Comparison of ENCODE assay signal across 31 mouse cellular contexts in genomic region chr12:118500392-118500791, GRCm38 (mm10).
DNase-seq lines count a peak whose midpoint lies in the region; ATAC-seq lines count a peak whose summit lies in the region.
"Had no signal": no experiment of that assay in that cellular context is flagged by ENCODE, and none has a peak within 500 bp of the region (broad histone marks: within the 10 kb centered on the region; RNA-seq: fewer than 3 reads in every experiment).

No protein-coding gene starts in this region.

- H3K27me3 ChIP-seq in forebrain, embryonic 14.5 days (replicated peaks; ENCODE audit: control insufficient read depth, insufficient read depth, low read length) = no peaks in the 10 kb centered on the region
- H3K27me3 ChIP-seq in forebrain, embryonic 15.5 days = no peaks in the 10 kb centered on the region
- H3K27me3 ChIP-seq in heart, embryonic 14.5 days (ENCODE audit: control insufficient read depth, insufficient read depth, low read length) = no peaks in the 10 kb centered on the region
- H3K27me3 ChIP-seq in midbrain, embryonic 16.5 days (ENCODE audit: control insufficient read depth, insufficient read depth, low read depth, low read length) = no peaks in the 10 kb centered on the region
- H3K27me3 ChIP-seq in midbrain, embryonic 11.5 days (ENCODE audit: control insufficient read depth, insufficient read depth, low read length) = no peaks in the 10 kb centered on the region
- H3K27me3 ChIP-seq: embryonic facial prominence, embryonic 15.5 days; hindbrain, embryonic 15.5 days; kidney, embryonic 15.5 days; liver, embryonic 15.5 days had no signal

- H3K27ac ChIP-seq in forebrain, embryonic 14.5 days (ENCODE audit: low read depth, low read length) = no peak overlapping the region
- H3K27ac ChIP-seq in forebrain, embryonic 15.5 days (replicated peaks) = no peak overlapping the region
- H3K27ac ChIP-seq in heart, embryonic 14.5 days (replicated peaks in 1 of 2; ENCODE audit: control insufficient read depth in 1 of 2, insufficient read depth in 1 of 2, low read depth in 2 of 2, low read length in 2 of 2) = no peak overlapping the region
- H3K27ac ChIP-seq in midbrain, embryonic 16.5 days (ENCODE audit: low read length) = no peak overlapping the region
- H3K27ac ChIP-seq in midbrain, embryonic 11.5 days (ENCODE audit: low read depth, low read length) = no peak overlapping the region
- H3K27ac ChIP-seq: embryonic facial prominence, embryonic 10.5 days; embryonic facial prominence, embryonic 15.5 days; hindbrain, embryonic 15.5 days; kidney, embryonic 15.5 days; limb, embryonic 12.5 days; liver, embryonic 15.5 days; midbrain, embryonic 10.5 days; neural tube, embryonic 13.5 days; stomach, postnatal 0 days had no signal

- H3K36me3 ChIP-seq in forebrain, embryonic 14.5 days (ENCODE audit: control insufficient read depth, insufficient read depth, low read length) = no peaks in the 10 kb centered on the region
- H3K36me3 ChIP-seq in forebrain, embryonic 15.5 days = no peaks in the 10 kb centered on the region
- H3K36me3 ChIP-seq in heart, embryonic 14.5 days (ENCODE audit: control insufficient read depth, insufficient read depth, low read length) = no peaks in the 10 kb centered on the region
- no peaks in the 10 kb centered on the region for H3K36me3 ChIP-seq in midbrain, embryonic 16.5 days (ENCODE audit: control insufficient read depth, insufficient read depth, low read length)
- H3K36me3 ChIP-seq in midbrain, embryonic 11.5 days (ENCODE audit: control insufficient read depth, insufficient read depth, low read length) = no peaks in the 10 kb centered on the region
- H3K36me3 ChIP-seq: embryonic facial prominence, embryonic 10.5 days; embryonic facial prominence, embryonic 15.5 days; hindbrain, embryonic 15.5 days; kidney, embryonic 15.5 days; limb, embryonic 12.5 days; liver, embryonic 15.5 days; midbrain, embryonic 10.5 days; neural tube, embryonic 13.5 days had no signal

- H3K9me3 ChIP-seq in forebrain, embryonic 14.5 days (replicated peaks; ENCODE audit: control insufficient read depth, low read length) = no peaks in the 10 kb centered on the region
- no peaks in the 10 kb centered on the region for H3K9me3 ChIP-seq in forebrain, embryonic 15.5 days
- H3K9me3 ChIP-seq in heart, embryonic 14.5 days (ENCODE audit: control insufficient read depth, low read length) = no peaks in the 10 kb centered on the region
- H3K9me3 ChIP-seq in midbrain, embryonic 16.5 days (replicated peaks; ENCODE audit: control insufficient read depth, low read length, poor library complexity, severe bottlenecking) = no peaks in the 10 kb centered on the region
- H3K9me3 ChIP-seq in midbrain, embryonic 11.5 days (ENCODE audit: control insufficient read depth, low read length) = no peaks in the 10 kb centered on the region
- H3K9me3 ChIP-seq: embryonic facial prominence, embryonic 10.5 days; embryonic facial prominence, embryonic 15.5 days; hindbrain, embryonic 15.5 days; kidney, embryonic 15.5 days; limb, embryonic 12.5 days; liver, embryonic 15.5 days; midbrain, embryonic 10.5 days; neural tube, embryonic 13.5 days had no signal

- no peak overlapping the region for H3K9ac ChIP-seq in forebrain, embryonic 14.5 days (ENCODE audit: low read length)
- H3K9ac ChIP-seq in forebrain, embryonic 15.5 days (replicated peaks) = no peak overlapping the region
- H3K9ac ChIP-seq in heart, embryonic 14.5 days (ENCODE audit: low read length) = no peak overlapping the region
- no peak overlapping the region for H3K9ac ChIP-seq in midbrain, embryonic 16.5 days (ENCODE audit: low read depth, low read length)
- no peak overlapping the region for H3K9ac ChIP-seq in midbrain, embryonic 11.5 days (ENCODE audit: low read length)
- H3K9ac ChIP-seq: embryonic facial prominence, embryonic 15.5 days; hindbrain, embryonic 15.5 days; kidney, embryonic 15.5 days; limb, embryonic 12.5 days; liver, embryonic 15.5 days; lung, embryonic 14.5 days; neural tube, embryonic 13.5 days had no signal

- H3K4me3 ChIP-seq in forebrain, embryonic 14.5 days (ENCODE audit: low read depth, low read length) = no peak overlapping the region
- H3K4me3 ChIP-seq in forebrain, embryonic 15.5 days = no peak overlapping the region
- H3K4me3 ChIP-seq in heart, embryonic 14.5 days (ENCODE audit: control insufficient read depth in 1 of 2, insufficient read depth in 1 of 2, low read depth in 1 of 2, low read length in 2 of 2) = no peak overlapping the region
- no peak overlapping the region for H3K4me3 ChIP-seq in midbrain, embryonic 16.5 days (ENCODE audit: low read depth, low read length)
- no peak overlapping the region for H3K4me3 ChIP-seq in midbrain, embryonic 11.5 days (ENCODE audit: low read depth, low read length)
- H3K4me3 ChIP-seq: embryonic facial prominence, embryonic 10.5 days; embryonic facial prominence, embryonic 15.5 days; hindbrain, embryonic 15.5 days; kidney, embryonic 15.5 days; limb, embryonic 12.5 days; liver, embryonic 15.5 days; midbrain, embryonic 10.5 days; neural tube, embryonic 13.5 days had no signal

- no peak overlapping the region for H3K4me2 ChIP-seq in forebrain, embryonic 14.5 days (ENCODE audit: low read length)
- H3K4me2 ChIP-seq in forebrain, embryonic 15.5 days (replicated peaks) = no peak overlapping the region
- H3K4me2 ChIP-seq in heart, embryonic 14.5 days (ENCODE audit: low read length) = peak overlapping the region; percentile 29; the same call in 1 of the 2 replicates
- H3K4me2 ChIP-seq in midbrain, embryonic 16.5 days (ENCODE audit: low read length) = no peak overlapping the region
- H3K4me2 ChIP-seq in midbrain, embryonic 11.5 days = no peak overlapping the region
- H3K4me2 ChIP-seq: embryonic facial prominence, embryonic 15.5 days; hindbrain, embryonic 15.5 days; kidney, embryonic 15.5 days; limb, embryonic 12.5 days; liver, embryonic 15.5 days; lung, embryonic 14.5 days; neural tube, embryonic 13.5 days had no signal

- no peaks in the 10 kb centered on the region for H3K4me1 ChIP-seq in forebrain, embryonic 14.5 days (ENCODE audit: control insufficient read depth, insufficient read depth, low read length)
- H3K4me1 ChIP-seq in forebrain, embryonic 15.5 days = no peaks in the 10 kb centered on the region
- peaks cover 2 to 16% of the 10 kb centered on the region in 2 experiments; a peak in 3 of 4 replicates for H3K4me1 ChIP-seq in heart, embryonic 14.5 days (ENCODE audit: control insufficient read depth in 2 of 2, insufficient read depth in 2 of 2, low read length in 2 of 2)
- H3K4me1 ChIP-seq in midbrain, embryonic 16.5 days (ENCODE audit: control insufficient read depth, insufficient read depth, low read length) = no peaks in the 10 kb centered on the region; the same call in 1 of the 2 replicates
- H3K4me1 ChIP-seq in midbrain, embryonic 11.5 days (ENCODE audit: control insufficient read depth, insufficient read depth, low read length) = no peaks in the 10 kb centered on the region
- H3K4me1 ChIP-seq: embryonic facial prominence, embryonic 15.5 days; hindbrain, embryonic 15.5 days; kidney, embryonic 15.5 days; liver, embryonic 15.5 days; midbrain, embryonic 10.5 days; neural tube, embryonic 13.5 days had no signal

- no peak for DNase-seq in forebrain, embryonic 14.5 days (ENCODE audit: low spot score)
- DNase-seq in heart, adult 9 months (ENCODE audit: low spot score in 2 of 2) = no peak
- no peak for DNase-seq in midbrain, embryonic 11.5 days (ENCODE audit: low spot score, missing footprints)
- DNase-seq in mesoderm, embryonic 11.5 days (ENCODE audit: low read depth, low spot score) = peak; percentile 31
- DNase-seq: adrenal gland, postnatal 25 days; cerebellum, adult 18-20 months; cerebellum, postnatal 10 days; gastrocnemius, postnatal 25 days; heart, adult 11 months; heart, postnatal 10 days; kidney, adult 18-20 months; kidney, postnatal 25 days; lung, embryonic 14.5 days; lung, postnatal 14 days; right cerebral cortex, postnatal 4 days; thymus, adult 18-20 months; thymus, postnatal 25 days had no signal

- WGBS in forebrain, embryonic 14.5 days = 62% methylated on average over 5 of the region's 5 CpGs
- WGBS in forebrain, embryonic 15.5 days = 62% methylated on average over 5 of the region's 5 CpGs
- WGBS in heart, embryonic 14.5 days = 15% methylated on average over 5 of the region's 5 CpGs
- WGBS in midbrain, embryonic 16.5 days = 70% methylated on average over 5 of the region's 5 CpGs
- 72% methylated on average over 5 of the region's 5 CpGs for WGBS in midbrain, embryonic 11.5 days

- ATAC-seq in forebrain, embryonic 14.5 days = peak; percentile 60; the same call in 1 of the 2 replicates
- ATAC-seq in forebrain, embryonic 15.5 days (replicated peaks) = no peak
- ATAC-seq in heart, embryonic 14.5 days (ENCODE audit: insufficient number of reproducible peaks, insufficient read depth, low FRiP score, low read depth) = no peak
- peak; percentile 75 for ATAC-seq in midbrain, embryonic 16.5 days
- ATAC-seq in midbrain, embryonic 11.5 days (ENCODE audit: low FRiP score) = no peak
- ATAC-seq: CD4-positive, CD25-positive, alpha-beta regulatory T cell, adult 4 months; inflammation-experienced regulatory T-cells, adult 6 months had no signal

Comparison
In these comparisons a context has a peak if more than half of its experiments do, and no peak if none do; other contexts are left out.
1. ATAC-seq: peak in forebrain, embryonic 14.5 days (single experiment) and midbrain, embryonic 16.5 days (single experiment); none in forebrain, embryonic 15.5 days (single experiment), heart, embryonic 14.5 days (single experiment) and midbrain, embryonic 11.5 days (single experiment).